Mouse (Mus musculus): Measurements from ENCODE around the gene Hist3h2ba.

DNA sequence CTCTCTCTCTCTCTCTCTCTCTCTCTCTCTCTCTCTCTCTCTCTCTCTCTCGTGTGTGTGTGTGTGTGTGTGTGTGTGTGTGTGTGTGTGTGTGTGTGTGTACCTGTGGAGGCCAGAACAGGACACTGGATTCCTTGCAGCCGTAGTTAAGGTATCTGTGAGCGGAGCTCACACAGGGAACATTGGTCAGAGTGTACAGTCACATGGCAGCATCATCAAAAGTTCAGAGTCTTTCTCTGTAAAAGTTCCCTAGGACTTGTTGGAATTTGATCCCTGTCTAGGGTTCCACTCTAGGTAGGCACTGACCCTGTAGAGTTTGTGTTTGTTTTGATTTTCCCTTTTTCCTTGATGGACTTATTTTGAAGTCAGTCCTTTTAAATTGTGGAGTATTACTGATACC lies 22.1 kb upstream of the Hist3h2ba start:
- TF ChIP-seq CTCF (conservative IDR thresholded peaks at IDR 0.05; ENCODE audit: low read length) (no peak), NANOG (IDR thresholded peaks at IDR 0.05; ENCODE audit: borderline replicate concordance, low read length) (no peak)

All from E14TG2a.4 (cell line).